Mouse (Mus musculus): ENCODE results near the gene Jph4. TPM values are rescaled to one million over a fixed set of nuclear protein-coding genes. Genes with fewer than 3 reads are reported as not detected.

Gene Jph4
- polyA plus RNA-seq, 1 experiment from 2014 or later: 0.18 TPM

Other genes starting within 250 kb of the Jph4 start
- gene Homez, start 246.0 kb downstream of the Jph4 start, polyA plus RNA-seq (2015; fragmentation: Nextera tagmentation; extraction: Ambion mirVana): 10.2 and 13.2 TPM in 2 replicates
- 1.5 and 1.6 TPM in 2 replicates for gene Ppp1r3e, start 239.4 kb downstream of the Jph4 start, polyA plus RNA-seq (2015; fragmentation: Nextera tagmentation; extraction: Ambion mirVana)
- gene Bcl2l2, start 233.6 kb downstream of the Jph4 start, polyA plus RNA-seq (2015; fragmentation: Nextera tagmentation; extraction: Ambion mirVana): 3.4 and 4.2 TPM in 2 replicates
- not detected in 2 replicates for gene Gm20521, start 233.5 kb downstream of the Jph4 start, polyA plus RNA-seq (2015; fragmentation: Nextera tagmentation; extraction: Ambion mirVana)
- gene Pabpn1, start 224.4 kb downstream of the Jph4 start, polyA plus RNA-seq (2015; fragmentation: Nextera tagmentation; extraction: Ambion mirVana): 89.1 and 92.8 TPM in 2 replicates
- gene Slc22a17, start 203.8 kb downstream of the Jph4 start, polyA plus RNA-seq (2015; fragmentation: Nextera tagmentation; extraction: Ambion mirVana): 27.2 and 28.3 TPM in 2 replicates
- gene Efs, start 190.8 kb downstream of the Jph4 start, polyA plus RNA-seq (2015; fragmentation: Nextera tagmentation; extraction: Ambion mirVana): 24.6 and 26.0 TPM in 2 replicates
- not detected in 2 replicates for gene Il25, start 184.2 kb downstream of the Jph4 start, polyA plus RNA-seq (2015; fragmentation: Nextera tagmentation; extraction: Ambion mirVana)
- 1.2 and 1.7 TPM in 2 replicates for gene Cmtm5, start 180.7 kb downstream of the Jph4 start, polyA plus RNA-seq (2015; fragmentation: Nextera tagmentation; extraction: Ambion mirVana)
- 111 and 179 TPM in 2 replicates for gene Myh6, start 150.0 kb downstream of the Jph4 start, polyA plus RNA-seq (2015; fragmentation: Nextera tagmentation; extraction: Ambion mirVana)
- not detected in 2 replicates for gene Gm17428, start 140.0 kb downstream of the Jph4 start, polyA plus RNA-seq (2015; fragmentation: Nextera tagmentation; extraction: Ambion mirVana)
- gene Myh7, start 122.3 kb downstream of the Jph4 start, polyA plus RNA-seq (2015; fragmentation: Nextera tagmentation; extraction: Ambion mirVana): 37.3 and 42.7 TPM in 2 replicates
- 75.9 and 76.9 TPM in 2 replicates for gene Ngdn, start 101.5 kb downstream of the Jph4 start, polyA plus RNA-seq (2015; fragmentation: Nextera tagmentation; extraction: Ambion mirVana)
- gene Zfhx2, start 24.6 kb downstream of the Jph4 start, polyA plus RNA-seq (2015; fragmentation: Nextera tagmentation; extraction: Ambion mirVana): 3.8 and 4.3 TPM in 2 replicates
- gene Thtpa, start 22.2 kb downstream of the Jph4 start, polyA plus RNA-seq (2015; fragmentation: Nextera tagmentation; extraction: Ambion mirVana): 21.0 and 21.1 TPM in 2 replicates
- 19.7 and 23.2 TPM in 2 replicates for gene Ap1g2, start 10.3 kb downstream of the Jph4 start, polyA plus RNA-seq (2015; fragmentation: Nextera tagmentation; extraction: Ambion mirVana)
- gene Dhrs2, start 105.1 kb upstream of the Jph4 start, polyA plus RNA-seq (2015; fragmentation: Nextera tagmentation; extraction: Ambion mirVana): 0.24 and 0.28 TPM in 2 replicates